Mouse (Mus musculus): ENCODE measurements around the gene Phactr4. TPM values are rescaled to one million over a fixed set of nuclear protein-coding genes. Genes with fewer than 3 reads are reported as not detected.

The Phactr4 gene
- polyA plus RNA-seq, 1 experiment = 21.8 TPM

GRCm38 (mm10) chr4:132363487-132363886 is 58.8 kb downstream of the Phactr4 start:
- no peak for TF ChIP-seq MYOG (IDR thresholded peaks at IDR 0.05; ENCODE audit: control insufficient read depth, extremely low read depth, insufficient read length)
- TF ChIP-seq CTCF (IDR thresholded peaks at IDR 0.05; ENCODE audit: control insufficient read depth, insufficient read depth, insufficient read length) = no peak
- TF ChIP-seq USF1 (IDR thresholded peaks at IDR 0.05; ENCODE audit: low read depth) = no peak
- TF ChIP-seq MAX (IDR thresholded peaks at IDR 0.05) = no peak
- TF ChIP-seq CEBPB (IDR thresholded peaks at IDR 0.05; ENCODE audit: low read depth) = no peak
- no peak for TF ChIP-seq FOSL1 (IDR thresholded peaks at IDR 0.05; ENCODE audit: insufficient read depth, low read length, poor library complexity, severe bottlenecking)
- TF ChIP-seq MYOD1 (IDR thresholded peaks at IDR 0.05; ENCODE audit: control insufficient read depth, insufficient read length, low read depth) = no peak
- Histone ChIP-seq H3K79me2 (ENCODE audit: control insufficient read depth, insufficient read depth) (no peaks in the 10 kb centered on the region), H3K4me3 (ENCODE audit: insufficient read depth, poor library complexity, severe bottlenecking) (no peak overlapping the region), H3K36me3 (ENCODE audit: control insufficient read depth, insufficient read depth) (peaks cover 90% of the 10 kb centered on the region), H3K27me3 (ENCODE audit: control insufficient read depth, insufficient read depth, insufficient read length) (no peaks in the 10 kb centered on the region), H3K79me3 (ENCODE audit: low read depth) (no peaks in the 10 kb centered on the region), H3ac (ENCODE audit: control insufficient read depth, insufficient read length, low read depth) (no peak overlapping the region)

GRCm38 (mm10) chr4:132359510-132359909 is 62.8 kb downstream of the Phactr4 start:
- H3K36me3 ChIP-seq (ENCODE audit: control insufficient read depth, insufficient read depth) = peaks cover 81% of the 10 kb centered on the region
- H3K27me3 ChIP-seq (ENCODE audit: control insufficient read depth, insufficient read depth, insufficient read length) = no peaks in the 10 kb centered on the region
- no peak for TF ChIP-seq USF1 (IDR thresholded peaks at IDR 0.05; ENCODE audit: low read depth)
- no peak for TF ChIP-seq MYOD1 (IDR thresholded peaks at IDR 0.05; ENCODE audit: control insufficient read depth, insufficient read length, low read depth)
- no peak for TF ChIP-seq MAX (IDR thresholded peaks at IDR 0.05)
- no peak for TF ChIP-seq FOSL1 (IDR thresholded peaks at IDR 0.05; ENCODE audit: insufficient read depth, low read length, poor library complexity, severe bottlenecking)
- no peak for TF ChIP-seq MYOG (IDR thresholded peaks at IDR 0.05; ENCODE audit: control insufficient read depth, extremely low read depth, insufficient read length)
- TF ChIP-seq CEBPB (IDR thresholded peaks at IDR 0.05; ENCODE audit: low read depth) = no peak
- no peak for TF ChIP-seq CTCF (IDR thresholded peaks at IDR 0.05; ENCODE audit: control insufficient read depth, insufficient read depth, insufficient read length)
- H3ac ChIP-seq (ENCODE audit: control insufficient read depth, insufficient read length, low read depth) = no peak overlapping the region
- H3K4me3 ChIP-seq (ENCODE audit: insufficient read depth, poor library complexity, severe bottlenecking) = no peak overlapping the region
- H3K79me3 ChIP-seq (ENCODE audit: low read depth) = no peaks in the 10 kb centered on the region
- no peaks in the 10 kb centered on the region for H3K79me2 ChIP-seq (ENCODE audit: control insufficient read depth, insufficient read depth)

GRCm38 (mm10) chr4:132356170-132356569 is 66.1 kb downstream of the Phactr4 start:
- no peaks in the 10 kb centered on the region for H3K27me3 ChIP-seq (ENCODE audit: control insufficient read depth, insufficient read depth, insufficient read length)
- H3K4me3 ChIP-seq (ENCODE audit: insufficient read depth, poor library complexity, severe bottlenecking) = no peak overlapping the region
- peaks cover 29% of the 10 kb centered on the region for H3K79me2 ChIP-seq (ENCODE audit: control insufficient read depth, insufficient read depth)
- peaks cover 21% of the 10 kb centered on the region for H3K79me3 ChIP-seq (ENCODE audit: low read depth)
- H3K36me3 ChIP-seq (ENCODE audit: control insufficient read depth, insufficient read depth) = peaks cover 73% of the 10 kb centered on the region
- TF ChIP-seq MYOD1 (IDR thresholded peaks at IDR 0.05; ENCODE audit: control insufficient read depth, insufficient read length, low read depth) (no peak), MAX (IDR thresholded peaks at IDR 0.05) (no peak), USF1 (IDR thresholded peaks at IDR 0.05; ENCODE audit: low read depth) (no peak), CTCF (IDR thresholded peaks at IDR 0.05; ENCODE audit: control insufficient read depth, insufficient read depth, insufficient read length) (no peak), FOSL1 (IDR thresholded peaks at IDR 0.05; ENCODE audit: insufficient read depth, low read length, poor library complexity, severe bottlenecking) (no peak), CEBPB (IDR thresholded peaks at IDR 0.05; ENCODE audit: low read depth) (no peak), MYOG (IDR thresholded peaks at IDR 0.05; ENCODE audit: control insufficient read depth, extremely low read depth, insufficient read length) (no peak)
- H3ac ChIP-seq (ENCODE audit: control insufficient read depth, insufficient read length, low read depth) = no peak overlapping the region

DNA sequence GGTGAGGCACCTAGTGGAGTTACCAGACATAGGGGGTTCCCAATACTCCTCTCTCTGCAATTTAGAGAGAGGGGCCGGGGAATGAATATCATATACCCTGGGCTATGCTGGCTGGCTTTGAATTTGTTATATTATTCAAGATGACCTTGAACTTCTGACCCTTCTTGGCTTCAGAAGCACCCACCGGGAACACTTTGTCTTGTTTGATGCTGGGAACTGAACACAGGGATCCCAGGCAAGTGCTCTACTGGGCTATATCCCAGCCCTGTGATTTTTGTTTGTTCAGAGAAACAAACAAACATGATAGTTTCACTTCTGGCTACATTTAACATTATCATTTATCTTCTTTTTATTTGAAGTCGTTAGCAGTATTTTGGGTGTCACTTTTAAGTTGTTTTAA is 66.9 kb downstream of the Phactr4 start:
- peaks cover 34% of the 10 kb centered on the region for H3K79me2 ChIP-seq (ENCODE audit: control insufficient read depth, insufficient read depth)
- H3K36me3 ChIP-seq (ENCODE audit: control insufficient read depth, insufficient read depth) = peaks cover 77% of the 10 kb centered on the region
- no peaks in the 10 kb centered on the region for H3K27me3 ChIP-seq (ENCODE audit: control insufficient read depth, insufficient read depth, insufficient read length)
- no peak overlapping the region for H3K4me3 ChIP-seq (ENCODE audit: insufficient read depth, poor library complexity, severe bottlenecking)
- H3ac ChIP-seq (ENCODE audit: control insufficient read depth, insufficient read length, low read depth) = no peak overlapping the region
- TF ChIP-seq MAX (IDR thresholded peaks at IDR 0.05) (no peak), FOSL1 (IDR thresholded peaks at IDR 0.05; ENCODE audit: insufficient read depth, low read length, poor library complexity, severe bottlenecking) (no peak), CEBPB (IDR thresholded peaks at IDR 0.05; ENCODE audit: low read depth) (no peak), MYOG (IDR thresholded peaks at IDR 0.05; ENCODE audit: control insufficient read depth, extremely low read depth, insufficient read length) (no peak), MYOD1 (IDR thresholded peaks at IDR 0.05; ENCODE audit: control insufficient read depth, insufficient read length, low read depth) (no peak), CTCF (IDR thresholded peaks at IDR 0.05; ENCODE audit: control insufficient read depth, insufficient read depth, insufficient read length) (no peak), USF1 (IDR thresholded peaks at IDR 0.05; ENCODE audit: low read depth) (no peak)
- peaks cover 24% of the 10 kb centered on the region for H3K79me3 ChIP-seq (ENCODE audit: low read depth)

GRCm38 (mm10) chr4:132354571-132354970 is 67.7 kb downstream of the Phactr4 start:
- peaks cover 34% of the 10 kb centered on the region for H3K79me2 ChIP-seq (ENCODE audit: control insufficient read depth, insufficient read depth)
- peaks cover 72% of the 10 kb centered on the region for H3K36me3 ChIP-seq (ENCODE audit: control insufficient read depth, insufficient read depth)
- TF ChIP-seq FOSL1 (IDR thresholded peaks at IDR 0.05; ENCODE audit: insufficient read depth, low read length, poor library complexity, severe bottlenecking) (no peak), MYOG (IDR thresholded peaks at IDR 0.05; ENCODE audit: control insufficient read depth, extremely low read depth, insufficient read length) (no peak), MYOD1 (IDR thresholded peaks at IDR 0.05; ENCODE audit: control insufficient read depth, insufficient read length, low read depth) (no peak), CEBPB (IDR thresholded peaks at IDR 0.05; ENCODE audit: low read depth) (no peak), USF1 (IDR thresholded peaks at IDR 0.05; ENCODE audit: low read depth) (no peak), CTCF (IDR thresholded peaks at IDR 0.05; ENCODE audit: control insufficient read depth, insufficient read depth, insufficient read length) (no peak), MAX (IDR thresholded peaks at IDR 0.05) (no peak)
- H3ac ChIP-seq (ENCODE audit: control insufficient read depth, insufficient read length, low read depth) = no peak overlapping the region
- H3K4me3 ChIP-seq (ENCODE audit: insufficient read depth, poor library complexity, severe bottlenecking) = no peak overlapping the region
- peaks cover 24% of the 10 kb centered on the region for H3K79me3 ChIP-seq (ENCODE audit: low read depth)
- no peaks in the 10 kb centered on the region for H3K27me3 ChIP-seq (ENCODE audit: control insufficient read depth, insufficient read depth, insufficient read length)

GRCm38 (mm10) chr4:132353481-132353885 is 68.8 kb downstream of the Phactr4 start, which contains the start of gene Rcc1:
Gene Rcc1 (minus strand): TSS chr4:132353605.
- peaks cover 34% of the 10 kb centered on the region for H3K79me2 ChIP-seq (ENCODE audit: control insufficient read depth, insufficient read depth)
- H3K79me3 ChIP-seq (ENCODE audit: low read depth) = peaks cover 24% of the 10 kb centered on the region
- TF ChIP-seq MAX (IDR thresholded peaks at IDR 0.05) (peak; percentile 51), CTCF (IDR thresholded peaks at IDR 0.05; ENCODE audit: control insufficient read depth, insufficient read depth, insufficient read length) (no peak)
- H3K36me3 ChIP-seq (ENCODE audit: control insufficient read depth, insufficient read depth) = peaks cover 61% of the 10 kb centered on the region
- H3ac ChIP-seq (ENCODE audit: control insufficient read depth, insufficient read length, low read depth) = peak within 1 kb of the TSS; percentile 83
- H3K27me3 ChIP-seq (ENCODE audit: control insufficient read depth, insufficient read depth, insufficient read length) = no peaks in the 10 kb centered on the region
- peak within 1 kb of the TSS; percentile 83 for H3K4me3 ChIP-seq (ENCODE audit: insufficient read depth, poor library complexity, severe bottlenecking)
